Mouse (Mus musculus) layer of hippocampus, postnatal 25 days (tissue): ENCODE results near the gene Map4k4. TPM values are rescaled to one million over a fixed set of nuclear protein-coding genes. Genes with fewer than 3 reads are reported as not detected.

Source experiments
- total RNA-seq, 2 experiments: library from RNA; stranded (reverse); gene quantifications; 2 replicates each; pipeline ENCODE4 v1.2.3; 2021

Map4k4 gene
- total RNA-seq, 2 experiments from 2014 or later = 154 to 180 TPM

Other genes with a start within 250 kb of the Map4k4 start
- gene Creg2, start 249.4 kb upstream of the Map4k4 start, total RNA-seq = 10 to 100 TPM; 84.2 to 90.8 TPM
- gene Rfx8, start 179.9 kb upstream of the Map4k4 start, total RNA-seq = under 1 TPM; 0.19 to 0.54 TPM
- gene Gm3646, start 95.6 kb upstream of the Map4k4 start, total RNA-seq = not detected
- under 1 TPM in 1 of 2 experiments, not detected in 1; 0.52 TPM for gene Il1r2, start 173.2 kb downstream of the Map4k4 start, total RNA-seq